Mouse (Mus musculus) Muller cell, postnatal 12 days (primary cell): ENCODE results near the gene Acss2.

Experiments
- DNase-seq: peaks from one replicate; pipeline ENCODE4 v3.0.0-alpha.2; 2015; ENCODE audit errors: inconsistent ontology term

The Acss2 gene

DNA sequence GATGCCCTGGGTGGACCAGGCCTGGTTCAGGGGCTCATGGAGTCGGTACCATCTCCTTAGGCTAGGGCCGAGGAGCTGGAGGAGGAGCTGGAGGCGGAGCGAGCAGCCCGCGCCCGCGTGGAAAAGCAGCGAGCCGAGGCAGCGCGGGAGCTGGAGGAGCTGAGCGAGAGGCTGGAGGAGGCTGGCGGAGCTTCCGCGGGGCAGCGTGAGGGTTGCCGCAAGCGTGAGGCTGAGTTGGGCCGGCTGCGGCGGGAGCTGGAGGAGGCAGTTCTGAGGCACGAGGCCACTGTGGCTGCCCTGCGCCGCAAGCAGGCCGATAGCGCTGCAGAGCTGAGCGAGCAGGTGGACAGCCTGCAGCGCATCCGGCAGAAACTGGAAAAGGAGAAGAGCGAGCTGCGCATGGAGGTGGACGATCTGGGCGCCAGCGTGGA, 111.5 kb downstream of the Acss2 start:
- peak; percentile 45 for DNase-seq

DNA sequence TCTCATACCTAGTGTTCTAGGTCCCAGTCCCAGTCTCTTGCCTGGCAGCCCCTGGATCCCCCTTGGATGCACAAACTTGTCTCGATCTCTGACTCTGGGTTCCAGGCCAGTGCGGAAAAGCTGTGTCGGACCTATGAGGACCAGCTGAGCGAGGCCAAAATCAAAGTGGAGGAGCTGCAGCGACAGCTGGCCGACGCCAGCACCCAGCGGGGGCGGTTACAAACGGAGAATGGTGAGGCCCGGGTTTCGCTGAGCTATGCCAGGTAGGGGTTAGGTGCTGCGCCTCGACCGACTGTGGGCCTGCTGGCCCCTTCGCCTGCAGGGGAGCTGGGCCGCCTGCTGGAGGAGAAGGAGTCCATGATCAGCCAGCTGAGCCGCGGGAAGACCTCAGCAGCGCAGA, 112.4 kb downstream of the Acss2 start:
- DNase-seq = no peak

DNA sequence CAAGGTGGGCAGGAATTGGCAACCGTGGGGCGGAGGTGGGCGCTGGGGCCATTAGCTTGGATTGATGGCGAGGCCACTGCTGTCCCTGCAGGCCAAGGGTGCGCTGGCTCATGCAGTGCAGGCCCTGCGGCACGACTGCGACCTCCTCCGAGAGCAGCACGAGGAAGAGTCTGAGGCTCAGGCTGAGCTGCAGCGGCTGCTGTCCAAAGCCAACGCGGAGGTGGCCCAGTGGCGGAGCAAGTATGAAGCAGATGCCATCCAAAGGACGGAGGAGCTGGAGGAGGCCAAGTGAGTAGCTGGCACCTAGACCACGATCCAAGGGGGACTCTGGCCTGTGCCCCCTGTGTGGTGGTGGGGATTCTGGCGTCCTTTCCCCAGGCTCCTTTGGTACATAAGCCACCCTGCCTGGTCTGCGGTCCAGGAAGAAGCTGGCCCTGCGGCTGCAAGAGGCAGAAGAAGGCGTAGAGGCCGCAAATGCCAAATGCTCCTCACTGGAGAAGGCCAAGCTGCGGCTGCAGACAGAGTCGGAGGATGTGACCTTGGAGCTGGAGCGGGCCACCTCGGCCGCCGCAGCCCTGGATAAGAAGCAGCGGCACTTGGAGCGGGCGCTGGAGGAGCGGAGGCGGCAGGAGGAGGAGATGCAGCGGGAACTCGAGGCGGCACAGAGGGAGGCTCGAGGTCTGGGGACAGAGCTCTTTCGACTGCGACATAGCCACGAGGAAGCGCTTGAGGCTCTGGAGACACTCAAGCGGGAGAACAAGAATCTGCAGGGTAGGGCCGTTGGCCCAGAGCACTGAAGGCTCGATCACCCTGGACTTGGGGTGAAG, 113.1 kb downstream of the Acss2 start:
- no peak for DNase-seq

DNA sequence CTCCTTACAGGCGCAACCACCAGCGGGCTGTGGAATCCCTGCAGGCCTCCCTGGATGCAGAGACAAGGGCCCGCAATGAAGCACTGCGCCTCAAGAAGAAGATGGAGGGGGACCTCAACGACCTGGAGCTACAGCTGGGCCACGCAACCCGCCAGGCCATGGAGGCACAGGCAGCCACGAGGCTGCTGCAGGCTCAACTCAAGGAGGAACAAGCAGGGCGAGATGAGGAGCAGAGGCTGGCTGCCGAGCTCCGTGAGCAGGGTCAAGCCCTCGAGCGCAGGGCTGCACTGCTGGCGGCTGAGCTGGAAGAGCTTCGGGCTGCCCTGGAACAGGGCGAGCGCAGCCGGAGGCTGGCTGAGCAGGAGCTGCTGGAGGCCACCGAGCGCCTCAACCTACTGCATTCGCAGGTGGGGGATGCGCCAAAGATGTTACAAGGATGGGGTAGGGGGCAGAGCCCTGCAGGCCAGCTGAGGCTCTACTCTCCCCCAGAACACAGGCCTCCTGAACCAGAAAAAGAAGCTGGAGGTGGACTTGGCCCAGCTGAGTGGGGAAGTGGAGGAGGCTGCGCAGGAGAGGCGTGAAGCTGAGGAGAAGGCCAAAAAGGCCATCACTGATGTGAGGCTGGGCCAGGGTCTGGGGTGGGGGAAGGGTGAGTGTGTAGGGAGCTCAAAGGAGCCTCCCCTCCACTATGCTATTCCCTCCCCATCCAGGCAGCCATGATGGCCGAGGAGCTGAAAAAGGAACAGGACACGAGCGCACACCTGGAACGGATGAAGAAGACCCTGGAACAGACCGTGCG, 114.6 kb downstream of the Acss2 start:
- no peak for DNase-seq

DNA sequence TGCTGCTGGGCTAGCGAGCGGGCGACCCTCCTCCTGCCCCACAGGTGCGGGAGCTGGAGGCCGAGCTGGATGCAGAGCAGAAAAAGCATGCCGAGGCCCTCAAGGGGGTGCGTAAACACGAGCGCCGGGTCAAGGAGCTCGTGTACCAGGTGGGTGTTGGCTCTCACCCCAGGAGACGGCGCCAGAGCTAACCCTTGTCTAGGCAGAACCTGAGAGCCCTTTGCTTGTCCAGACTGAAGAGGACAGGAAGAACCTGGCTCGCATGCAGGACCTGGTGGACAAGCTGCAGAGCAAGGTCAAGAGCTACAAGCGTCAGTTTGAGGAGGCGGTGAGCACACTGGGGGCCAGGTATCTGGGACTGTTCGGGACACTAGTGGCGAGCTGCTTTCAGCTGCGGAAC, 115.4 kb downstream of the Acss2 start:
- DNase-seq = no peak

DNA sequence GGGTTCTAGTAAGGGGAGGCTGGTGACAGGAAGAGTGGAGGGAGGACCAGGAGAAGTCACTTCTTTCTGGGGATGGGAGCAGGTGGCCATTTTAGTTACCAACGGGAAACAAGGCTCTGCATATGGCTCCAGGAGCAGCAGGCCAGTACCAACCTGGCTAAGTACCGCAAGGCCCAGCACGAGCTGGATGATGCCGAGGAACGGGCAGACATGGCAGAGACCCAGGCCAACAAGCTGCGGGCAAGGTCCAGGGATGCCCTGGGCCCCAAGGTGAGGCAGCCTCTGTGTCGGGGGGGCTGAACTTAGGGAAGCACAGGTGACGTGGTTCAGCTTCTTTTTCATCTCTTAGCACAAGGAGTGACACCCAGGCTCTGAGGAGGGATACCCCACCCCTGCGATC, 116.0 kb downstream of the Acss2 start:
- no peak for DNase-seq

DNA sequence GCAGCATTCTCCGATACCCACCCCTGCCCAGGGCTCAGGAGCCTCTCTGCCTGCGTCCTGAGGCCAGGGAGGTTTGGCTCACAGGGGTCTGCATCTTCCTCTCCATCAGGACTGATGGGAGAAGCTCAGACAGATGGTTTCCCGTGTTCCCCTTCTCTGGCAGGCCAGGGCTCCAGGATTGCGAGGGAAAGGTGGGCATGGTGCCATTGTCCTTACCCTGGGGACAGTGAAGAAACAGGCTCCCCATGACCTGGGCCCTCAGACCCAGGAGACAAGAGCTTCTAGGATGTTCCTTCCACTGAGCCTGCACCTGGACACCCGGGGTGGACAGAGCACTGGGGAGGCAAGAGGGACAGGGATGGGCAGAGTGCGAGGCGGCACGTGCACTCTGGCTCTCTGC, 116.8 kb downstream of the Acss2 start:
- DNase-seq = no peak
